ENCODE assay signal across 18 mouse cellular contexts in genomic region chr4:102607744-102608416, GRCm38 (mm10).
DNase-seq lines count a peak whose midpoint lies in the region; ATAC-seq and TF ChIP-seq lines count a peak whose summit lies in the region.
"Had no signal": no experiment of that assay in that cellular context is flagged by ENCODE, and none has a peak within 500 bp of the region (broad histone marks: within the 10 kb centered on the region; RNA-seq: fewer than 3 reads in every experiment).

No protein-coding gene starts in this region.

- 0 out of 2 replicates have a peak overlapping the region, but pooled peaks have one; percentile 8 for H3K27ac ChIP-seq in stomach, embryonic 16.5 days (ENCODE audit: low read length)
- H3K27ac ChIP-seq in stomach, postnatal 0 days (replicated peaks), result no peak overlapping the region
- H3K27ac ChIP-seq: embryonic facial prominence, embryonic 12.5 days; heart, embryonic 13.5 days; hindbrain, embryonic 13.5 days; midbrain, embryonic 12.5 days had no signal

- H3K4me2 ChIP-seq in stomach, embryonic 16.5 days (ENCODE audit: low read depth, low read length), result no peak overlapping the region
- H3K4me2 ChIP-seq in stomach, postnatal 0 days (replicated peaks; ENCODE audit: low read depth), result no peak overlapping the region
- H3K4me2 ChIP-seq: embryonic facial prominence, embryonic 12.5 days; heart, embryonic 13.5 days; hindbrain, embryonic 13.5 days; lung, embryonic 14.5 days; midbrain, embryonic 12.5 days had no signal

- TF ChIP-seq CTCF in stomach, postnatal 0 days (IDR thresholded peaks at IDR 0.05; ENCODE audit: low read depth), result no peak

- no peaks in the 10 kb centered on the region for H3K27me3 ChIP-seq in stomach, embryonic 16.5 days (ENCODE audit: control insufficient read depth, insufficient read depth, low read length)
- H3K27me3 ChIP-seq in stomach, postnatal 0 days (ENCODE audit: control insufficient read depth, insufficient read depth, low read length), result no peaks in the 10 kb centered on the region
- H3K27me3 ChIP-seq: embryonic facial prominence, embryonic 12.5 days; heart, embryonic 13.5 days; hindbrain, embryonic 13.5 days; midbrain, embryonic 12.5 days had no signal

- no peaks in the 10 kb centered on the region for H3K9me3 ChIP-seq in stomach, embryonic 16.5 days (replicated peaks; ENCODE audit: control insufficient read depth, low read length)
- H3K9me3 ChIP-seq in stomach, postnatal 0 days (ENCODE audit: control insufficient read depth, low read length), result no peaks in the 10 kb centered on the region
- H3K9me3 ChIP-seq: embryonic facial prominence, embryonic 12.5 days; heart, embryonic 13.5 days; hindbrain, embryonic 13.5 days; midbrain, embryonic 12.5 days had no signal

- no peak overlapping the region for H3K9ac ChIP-seq in stomach, embryonic 16.5 days (ENCODE audit: low read length)
- no peak overlapping the region for H3K9ac ChIP-seq in stomach, postnatal 0 days (ENCODE audit: low read length)
- H3K9ac ChIP-seq: embryonic facial prominence, embryonic 12.5 days; heart, embryonic 13.5 days; hindbrain, embryonic 13.5 days; lung, embryonic 14.5 days; midbrain, embryonic 12.5 days had no signal

- TF ChIP-seq EP300 in stomach, postnatal 0 days (optimal IDR thresholded peaks at IDR 0.05), result no peak

- intact Hi-C loops in heart, postnatal 14 days (cut with DNase I), result no loop called here

- no peak overlapping the region for H3K4me3 ChIP-seq in stomach, embryonic 16.5 days (replicated peaks; ENCODE audit: low read length)
- no peak overlapping the region for H3K4me3 ChIP-seq in stomach, postnatal 0 days (ENCODE audit: low read depth, low read length)
- H3K4me3 ChIP-seq: embryonic facial prominence, embryonic 12.5 days; heart, embryonic 13.5 days; hindbrain, embryonic 13.5 days; midbrain, embryonic 12.5 days had no signal

- H3K4me1 ChIP-seq in stomach, embryonic 16.5 days (ENCODE audit: control insufficient read depth, insufficient read depth, low read length), result no peaks in the 10 kb centered on the region
- no peaks in the 10 kb centered on the region for H3K4me1 ChIP-seq in stomach, postnatal 0 days (replicated peaks; ENCODE audit: control insufficient read depth, insufficient read depth)
- H3K4me1 ChIP-seq: embryonic facial prominence, embryonic 12.5 days; heart, embryonic 13.5 days; hindbrain, embryonic 13.5 days; midbrain, embryonic 12.5 days had no signal

- peak; percentile 51 for DNase-seq in heart, adult 11 months
- DNase-seq in heart, postnatal 14 days, result no peak
- DNase-seq in stomach, postnatal 0 days (ENCODE audit: low spot score), result no peak
- no peak for DNase-seq in cerebellum, postnatal 14 days
- no peak for DNase-seq in gastrocnemius, postnatal 10 days
- no peak for DNase-seq in ovary, adult 18-20 months (ENCODE audit: low spot score)
- DNase-seq: adrenal gland, postnatal 25 days; cerebellum, postnatal 25 days; kidney, postnatal 25 days; liver; lung, embryonic 14.5 days had no signal

- WGBS in stomach, embryonic 16.5 days, result 83% methylated on average over 7 of the region's 7 CpGs
- WGBS in stomach, postnatal 0 days, result 87% methylated on average over 7 of the region's 7 CpGs

- no peaks in the 10 kb centered on the region for H3K36me3 ChIP-seq in stomach, embryonic 16.5 days (ENCODE audit: control insufficient read depth, insufficient read depth, low read length)
- H3K36me3 ChIP-seq in stomach, postnatal 0 days (ENCODE audit: control insufficient read depth, insufficient read depth, low read length), result peaks cover 5% of the 10 kb centered on the region

- no peak for ATAC-seq in stomach, embryonic 16.5 days (ENCODE audit: insufficient read depth, low FRiP score)
- ATAC-seq in stomach, postnatal 0 days (ENCODE audit: low FRiP score, low TSS enrichment), result no peak
- peak; percentile 57 for ATAC-seq in megakaryocyte, adult 5-6 weeks (ENCODE audit: poor library complexity, severe bottlenecking)
- ATAC-seq: intestine, postnatal 0 days had no signal
